Mouse (Mus musculus) heart, postnatal 4 days (tissue): ENCODE measurements around the gene Tcta. TPM values are rescaled to one million over a fixed set of nuclear protein-coding genes. Genes with fewer than 3 reads are reported as not detected.
"Not testable (repeated sequence)": the region's sequence is repeated elsewhere in the genome, so short reads cannot be mapped to it uniquely, and the experiment has no call there.

Experiments used
- DNase-seq: peaks from one replicate; pipeline ENCODE4 v3.0.0; 2021
- total RNA-seq, 2 experiments: library from RNA; stranded (reverse); gene quantifications; 2 replicates each; pipeline ENCODE4 v1.2.3; 2021

Gene Tcta
- 10 to 100 TPM; 15.9 to 19.1 TPM for total RNA-seq

- DNase-seq = peak; percentile 98
Measured at GRCm38 (mm10) chr9:108305629-108306520, at the start of gene Tcta, which contains the start of gene Rhoa. Gene Tcta (minus strand): TSS chr9:108306160. Gene Rhoa (plus strand): TSS chr9:108306129.

GRCm38 (mm10) chr9:108349727-108350126 lies 43.8 kb upstream of the Tcta start:
- DNase-seq = no peak

GRCm38 (mm10) chr9:108348290-108348680 lies 42.3 kb upstream of the Tcta start:
- peak; percentile 9 for DNase-seq

GRCm38 (mm10) chr9:108347540-108348289 lies 41.8 kb upstream of the Tcta start, which contains the start of gene Usp4:
Gene Usp4 (plus strand): TSS chr9:108347853.
- DNase-seq = peak; percentile 91

GRCm38 (mm10) chr9:108347024-108347423 lies 41.1 kb upstream of the Tcta start:
- DNase-seq = no peak

GRCm38 (mm10) chr9:108344471-108344870 lies 38.5 kb upstream of the Tcta start:
- DNase-seq = no peak

GRCm38 (mm10) chr9:108343835-108344234 lies 37.9 kb upstream of the Tcta start:
- DNase-seq = no peak

GRCm38 (mm10) chr9:108343331-108343730 lies 37.4 kb upstream of the Tcta start:
- no peak for DNase-seq

GRCm38 (mm10) chr9:108342301-108342831 lies 36.4 kb upstream of the Tcta start:
- DNase-seq = no peak

GRCm38 (mm10) chr9:108341801-108342200 lies 35.8 kb upstream of the Tcta start:
- no peak for DNase-seq

GRCm38 (mm10) chr9:108341139-108341475 lies 35.1 kb upstream of the Tcta start:
- DNase-seq = no peak

GRCm38 (mm10) chr9:108340258-108341138 lies 34.5 kb upstream of the Tcta start:
- DNase-seq = no peak

GRCm38 (mm10) chr9:108339886-108340257 lies 33.9 kb upstream of the Tcta start:
- peak; percentile 35 for DNase-seq

- peak; percentile 94 for DNase-seq
Measured at GRCm38 (mm10) chr9:108338886-108339781, 33.2 kb upstream of the Tcta start, which contains the start of gene Gpx1. Gene Gpx1 (plus strand): TSS chr9:108338903.

- peak; percentile 18 for DNase-seq
Measured at GRCm38 (mm10) chr9:108338551-108338885, 32.6 kb upstream of the Tcta start.

GRCm38 (mm10) chr9:108337848-108338550 lies 32.0 kb upstream of the Tcta start:
- no peak for DNase-seq

GRCm38 (mm10) chr9:108325811-108326210 lies 19.9 kb upstream of the Tcta start:
- no peak for DNase-seq

- no peak for DNase-seq
Measured at GRCm38 (mm10) chr9:108324784-108325183, 18.8 kb upstream of the Tcta start.

- not testable (repeated sequence) for DNase-seq
Measured at GRCm38 (mm10) chr9:108322054-108322453, 16.1 kb upstream of the Tcta start.

- DNase-seq = no peak
Measured at GRCm38 (mm10) chr9:108318462-108318861, 12.5 kb upstream of the Tcta start.
